ENCODE assay signal across 8 mouse cellular contexts in genomic region chr2:128324256-128325096, GRCm38 (mm10).
A peak's percentile ranks its signal among the peaks of the same experiment; 100 is the strongest.
DNase-seq lines count a peak whose midpoint lies in the region; ATAC-seq and TF ChIP-seq lines count a peak whose summit lies in the region.

No protein-coding gene starts in this region.

- peaks cover 4% of the 10 kb centered on the region; the same call in 1 of the 2 replicates for H3K4me1 ChIP-seq in forebrain, embryonic 11.5 days (replicated peaks; ENCODE audit: control insufficient read depth, insufficient read depth, low read length)
- H3K4me1 ChIP-seq in heart, embryonic 16.5 days (ENCODE audit: control insufficient read depth, insufficient read depth, low read length) = peaks cover 36% of the 10 kb centered on the region
- peaks cover 17% of the 10 kb centered on the region for H3K4me1 ChIP-seq in limb, embryonic 14.5 days (ENCODE audit: control insufficient read depth, insufficient read depth, low read length)
- peaks cover 17% of the 10 kb centered on the region for H3K4me1 ChIP-seq in stomach, embryonic 16.5 days (ENCODE audit: control insufficient read depth, insufficient read depth, low read length)

- WGBS in forebrain, embryonic 11.5 days = 57% methylated on average over 13 of the region's 13 CpGs
- WGBS in heart, embryonic 16.5 days = 13% methylated on average over 13 of the region's 13 CpGs
- WGBS in limb, embryonic 14.5 days = 24% methylated on average over 13 of the region's 13 CpGs
- WGBS in stomach, embryonic 16.5 days = 19% methylated on average over 13 of the region's 13 CpGs

- H3K9ac ChIP-seq in forebrain, embryonic 11.5 days (ENCODE audit: low read length) = no peak overlapping the region
- H3K9ac ChIP-seq in heart, embryonic 16.5 days (ENCODE audit: low read length) = peak overlapping the region; percentile 33; the same call in 1 of the 2 replicates
- 0 out of 2 replicates have a peak overlapping the region, but pooled peaks have one; percentile 12 for H3K9ac ChIP-seq in limb, embryonic 14.5 days (ENCODE audit: low read depth, low read length, severe bottlenecking)
- H3K9ac ChIP-seq in stomach, embryonic 16.5 days (ENCODE audit: low read length) = peak overlapping the region; percentile 31; the same call in 1 of the 2 replicates

- peak; percentile 30 for DNase-seq in right cerebral cortex, postnatal 14 days
- DNase-seq in right cerebral cortex, postnatal 36 days (ENCODE audit: low spot score in 2 of 2) = no peak
- DNase-seq in forebrain, embryonic 11.5 days (ENCODE audit: low spot score) = peak; percentile 49
- peak; percentile 88 for DNase-seq in limb, embryonic 14.5 days (ENCODE audit: low spot score)
- no peak for DNase-seq in B cell, adult 2 months
- DNase-seq in thymus, adult 18-20 months = no peak

- H3K36me3 ChIP-seq in forebrain, embryonic 11.5 days (ENCODE audit: control insufficient read depth, insufficient read depth, low read length) = no peaks in the 10 kb centered on the region
- no peaks in the 10 kb centered on the region for H3K36me3 ChIP-seq in heart, embryonic 16.5 days (ENCODE audit: control insufficient read depth, insufficient read depth)
- H3K36me3 ChIP-seq in limb, embryonic 14.5 days (ENCODE audit: control insufficient read depth, insufficient read depth, low read length) = no peaks in the 10 kb centered on the region
- no peaks in the 10 kb centered on the region for H3K36me3 ChIP-seq in stomach, embryonic 16.5 days (ENCODE audit: control insufficient read depth, insufficient read depth, low read length)

- no peak for ATAC-seq in forebrain, embryonic 11.5 days (replicated peaks; ENCODE audit: low FRiP score)
- peak; percentile 42 for ATAC-seq in heart, embryonic 16.5 days (replicated peaks; ENCODE audit: extremely low read depth, insufficient read depth, low FRiP score)
- ATAC-seq in limb, embryonic 14.5 days (ENCODE audit: low FRiP score, low read depth) = peak; percentile 80
- peak; percentile 65 for ATAC-seq in stomach, embryonic 16.5 days (ENCODE audit: insufficient read depth, low FRiP score)

- H3K4me3 ChIP-seq in forebrain, embryonic 11.5 days (ENCODE audit: low read depth, low read length) = no peak overlapping the region
- H3K4me3 ChIP-seq in heart, embryonic 16.5 days (ENCODE audit: low read length) = no peak overlapping the region
- no peak overlapping the region for H3K4me3 ChIP-seq in limb, embryonic 14.5 days (replicated peaks; ENCODE audit: low read length)
- H3K4me3 ChIP-seq in stomach, embryonic 16.5 days (replicated peaks; ENCODE audit: low read length) = no peak overlapping the region

- H3K27me3 ChIP-seq in forebrain, embryonic 11.5 days (ENCODE audit: control insufficient read depth, insufficient read depth, low read length) = no peaks in the 10 kb centered on the region
- H3K27me3 ChIP-seq in heart, embryonic 16.5 days (ENCODE audit: control insufficient read depth, insufficient read depth, low read length) = no peaks in the 10 kb centered on the region
- H3K27me3 ChIP-seq in limb, embryonic 14.5 days (ENCODE audit: control insufficient read depth, insufficient read depth, low read length) = no peaks in the 10 kb centered on the region
- H3K27me3 ChIP-seq in stomach, embryonic 16.5 days (ENCODE audit: control insufficient read depth, insufficient read depth, low read length) = no peaks in the 10 kb centered on the region

- TF ChIP-seq POLR2A in limb, embryonic 14.5 days (IDR thresholded peaks at IDR 0.05; ENCODE audit: borderline replicate concordance, extremely low read depth, insufficient read depth, insufficient read length) = no peak

- no peaks in the 10 kb centered on the region for H3K9me3 ChIP-seq in forebrain, embryonic 11.5 days (ENCODE audit: control insufficient read depth, low read length)
- H3K9me3 ChIP-seq in heart, embryonic 16.5 days (replicated peaks; ENCODE audit: control insufficient read depth, low read length) = no peaks in the 10 kb centered on the region
- no peaks in the 10 kb centered on the region for H3K9me3 ChIP-seq in limb, embryonic 14.5 days (ENCODE audit: control insufficient read depth, low read length)
- no peaks in the 10 kb centered on the region for H3K9me3 ChIP-seq in stomach, embryonic 16.5 days (replicated peaks; ENCODE audit: control insufficient read depth, low read length)

- no peak overlapping the region for H3K4me2 ChIP-seq in forebrain, embryonic 11.5 days (ENCODE audit: low read depth, low read length, severe bottlenecking)
- H3K4me2 ChIP-seq in heart, embryonic 16.5 days (ENCODE audit: low read depth, low read length) = peak overlapping the region; percentile 45
- no peak overlapping the region for H3K4me2 ChIP-seq in limb, embryonic 14.5 days (replicated peaks; ENCODE audit: low read depth, low read length, severe bottlenecking)
- H3K4me2 ChIP-seq in stomach, embryonic 16.5 days (ENCODE audit: low read depth, low read length) = peak overlapping the region; percentile 34; the same call in 1 of the 2 replicates

- H3K27ac ChIP-seq in forebrain, embryonic 11.5 days (ENCODE audit: low read depth, low read length) = no peak overlapping the region
- peak overlapping the region; percentile 62 for H3K27ac ChIP-seq in heart, embryonic 16.5 days (ENCODE audit: low read length)
- H3K27ac ChIP-seq in limb, embryonic 14.5 days (replicated peaks; ENCODE audit: low read depth, low read length) = peak overlapping the region; percentile 67
- H3K27ac ChIP-seq in stomach, embryonic 16.5 days (ENCODE audit: low read length) = peak overlapping the region; percentile 86

Comparison
In these comparisons a context has a peak if more than half of its experiments do, and no peak if none do; other contexts are left out.
1. DNase-seq: peak in right cerebral cortex, postnatal 14 days (single experiment), forebrain, embryonic 11.5 days (single experiment) and limb, embryonic 14.5 days (single experiment); none in right cerebral cortex, postnatal 36 days (0 of 2), B cell, adult 2 months (0 of 2) and thymus, adult 18-20 months (0 of 2).
2. H3K4me2 ChIP-seq: peak in heart, embryonic 16.5 days (single experiment) and stomach, embryonic 16.5 days (single experiment); none in forebrain, embryonic 11.5 days (single experiment) and limb, embryonic 14.5 days (single experiment).